Mouse (Mus musculus) right cerebral cortex, postnatal 36 days (tissue): ENCODE results near the gene Cox11.
A peak's percentile ranks its signal among the peaks of the same experiment; 100 is the strongest.

ENCODE experiments used
- DNase-seq, 2 experiments: peaks; one replicate each; pipeline ENCODE4 v3.0.0; 2022; ENCODE audit warnings: low spot score in 2 of 2, mixed read lengths in 1 of 2

The Cox11 gene

DNA sequence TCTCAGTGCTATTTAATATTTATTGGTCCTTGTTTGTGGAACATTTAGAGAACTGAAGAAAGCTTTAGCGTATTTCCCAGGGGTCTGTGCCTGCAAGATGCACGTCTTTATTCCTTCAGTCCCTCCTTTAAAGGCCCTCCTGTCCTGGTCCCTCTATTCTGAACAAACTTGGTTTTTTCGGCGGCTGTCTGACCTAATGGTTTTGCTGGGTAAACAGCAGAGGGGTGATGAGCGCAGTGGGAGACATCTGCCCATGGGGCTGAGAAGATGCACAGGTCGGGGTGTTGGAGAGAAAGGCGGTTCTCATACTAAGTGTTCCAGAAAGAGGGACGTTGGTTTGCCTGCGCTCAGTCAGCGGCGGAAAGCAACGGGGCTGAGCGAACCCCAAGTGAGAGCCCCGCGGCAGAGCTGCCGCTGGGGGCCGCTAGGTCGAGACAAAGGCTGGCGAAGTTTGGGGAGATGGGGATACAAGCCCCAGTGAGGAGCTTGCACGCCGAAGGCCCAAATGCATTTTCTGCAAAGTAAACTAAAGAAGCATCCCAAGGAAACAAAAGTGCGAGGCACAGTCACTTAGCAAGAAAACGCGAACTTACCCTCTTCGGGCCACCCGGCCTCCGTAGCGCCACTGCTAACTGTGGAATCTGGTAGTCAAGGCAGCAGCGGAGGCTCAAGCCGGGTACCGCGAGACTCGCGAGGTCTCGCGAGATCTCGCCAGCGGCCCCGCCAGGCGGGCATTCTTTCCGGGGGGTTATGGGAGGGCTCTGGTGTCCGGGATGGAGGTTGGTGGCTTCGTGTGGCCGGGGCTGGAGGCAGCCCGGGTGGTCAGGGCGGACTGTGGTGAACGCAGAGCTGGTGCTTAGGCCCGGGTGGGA is at the start of gene Cox11, which contains the start of gene Stxbp4:
Gene Cox11, plus strand, starts transcription at position 734 of the 872 bp plus-strand sequence.
Gene Stxbp4, minus strand, starts transcription at position 645 of the 872 bp plus-strand sequence.
- DNase-seq: peak; percentile 92 to 94

DNA sequence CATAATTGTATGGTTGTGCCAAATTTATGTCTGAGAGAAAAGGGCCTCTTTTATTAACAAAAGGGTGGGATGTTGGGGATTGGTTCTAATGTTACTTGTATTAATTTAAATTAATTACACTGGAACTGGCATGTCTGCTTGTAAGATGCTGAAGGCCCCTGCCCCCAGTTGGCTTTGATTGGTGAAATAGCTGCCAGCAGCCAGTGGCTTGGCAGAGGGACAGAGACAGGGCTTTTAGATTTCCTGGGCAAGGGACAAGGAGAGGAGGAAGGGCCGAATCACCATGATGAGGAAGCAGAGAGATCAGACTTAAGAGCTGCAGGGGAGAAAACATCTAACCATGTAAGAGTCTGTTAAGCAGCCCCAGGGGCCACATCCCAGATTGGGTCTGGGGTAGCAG is 47.0 kb upstream of the Cox11 start:
- no peak for DNase-seq

DNA sequence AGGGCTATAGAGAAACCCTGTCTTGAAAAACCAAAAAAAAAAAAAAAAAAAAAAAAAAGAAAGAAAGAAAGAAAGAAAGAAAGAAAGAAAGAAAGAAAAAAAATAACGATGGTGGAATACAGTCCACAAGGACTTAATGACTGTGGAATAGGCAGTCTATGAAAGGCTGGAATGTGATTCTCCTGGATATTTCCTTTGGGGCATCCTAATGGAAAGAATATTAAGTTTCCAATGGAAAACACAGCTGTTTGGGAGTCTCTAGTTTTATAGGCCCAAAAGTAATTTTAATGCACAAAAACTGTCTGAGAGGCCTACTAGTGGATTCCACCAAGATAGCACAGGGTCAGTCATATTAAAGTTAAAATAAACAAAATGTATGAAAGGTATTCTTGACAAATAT is 42.1 kb upstream of the Cox11 start:
- DNase-seq: no peak

DNA sequence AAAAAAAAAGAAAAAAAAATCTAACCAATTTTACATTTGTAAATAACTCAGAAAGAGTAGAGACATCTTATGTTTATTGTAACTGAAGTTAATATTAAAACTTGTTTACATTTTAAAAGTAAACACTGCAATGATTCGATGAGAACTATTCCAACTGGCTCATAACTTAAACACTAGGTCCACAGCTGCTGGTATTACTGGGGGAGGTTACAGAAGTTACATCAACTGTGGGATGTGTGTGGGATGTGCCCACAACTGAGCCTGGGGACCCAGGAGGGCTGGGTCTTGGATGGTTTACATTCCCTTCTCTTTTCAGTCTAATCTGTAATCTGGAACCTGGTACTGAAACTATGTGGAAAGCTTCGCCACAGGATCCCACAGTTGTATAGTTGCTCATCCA is 34.9 kb upstream of the Cox11 start:
- no peak for DNase-seq

DNA sequence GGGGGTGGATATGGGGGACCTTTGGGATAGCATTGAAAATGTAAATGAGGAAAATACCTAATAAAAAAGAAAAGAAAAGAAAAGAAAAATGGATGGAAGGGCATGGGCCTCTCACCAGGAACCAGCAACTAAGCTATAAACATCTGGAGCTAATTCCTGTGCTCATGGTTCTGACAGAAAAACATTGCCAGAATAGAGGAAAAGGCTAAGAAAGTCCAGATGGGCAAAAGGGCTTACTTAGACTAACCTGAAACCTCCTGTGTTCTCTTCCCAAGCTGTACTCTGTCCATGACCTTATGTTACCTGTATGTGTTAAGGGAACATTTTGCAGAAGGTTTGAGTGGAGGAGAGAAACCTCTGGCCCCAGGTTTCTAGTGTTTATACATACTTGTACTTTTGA is 25.9 kb upstream of the Cox11 start:
- DNase-seq: no peak

DNA sequence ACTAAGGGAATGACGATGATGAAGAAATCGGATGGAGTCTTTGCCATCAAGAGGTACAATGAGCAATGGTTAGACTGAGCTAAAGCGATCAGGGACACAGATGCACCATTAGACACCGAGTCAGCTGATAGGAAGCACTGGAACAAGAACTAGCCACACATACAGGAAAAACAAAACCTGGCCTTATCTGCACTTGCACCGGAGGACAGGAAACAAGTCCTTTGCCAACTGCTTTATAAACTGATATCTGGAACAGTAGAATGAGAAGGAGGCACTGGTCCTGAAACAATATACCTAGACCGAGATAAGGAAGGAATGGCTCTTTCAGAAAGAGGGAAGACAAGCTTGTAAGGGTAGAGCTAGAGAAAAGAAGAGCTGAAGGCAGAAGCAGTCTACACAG is 23.2 kb upstream of the Cox11 start:
- no peak for DNase-seq

DNA sequence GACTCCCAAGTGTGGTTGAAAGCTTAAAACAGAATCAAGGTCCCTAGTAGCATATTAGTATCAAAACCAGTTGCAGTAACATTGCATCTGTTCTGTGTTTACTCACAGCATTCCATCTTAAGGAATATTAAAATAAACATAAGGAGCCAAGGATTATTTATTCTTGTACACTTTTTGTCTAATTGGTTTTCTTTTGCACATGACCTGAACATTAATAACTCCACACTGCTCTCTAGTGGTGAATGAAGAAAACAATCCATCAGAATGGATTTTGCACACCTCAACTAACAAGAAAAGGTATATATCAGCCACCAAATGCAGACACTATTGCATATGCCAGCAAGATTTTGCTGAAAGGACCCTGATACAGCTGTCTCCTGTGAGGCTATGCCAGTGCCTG is 21.5 kb upstream of the Cox11 start:
- no peak for DNase-seq

DNA sequence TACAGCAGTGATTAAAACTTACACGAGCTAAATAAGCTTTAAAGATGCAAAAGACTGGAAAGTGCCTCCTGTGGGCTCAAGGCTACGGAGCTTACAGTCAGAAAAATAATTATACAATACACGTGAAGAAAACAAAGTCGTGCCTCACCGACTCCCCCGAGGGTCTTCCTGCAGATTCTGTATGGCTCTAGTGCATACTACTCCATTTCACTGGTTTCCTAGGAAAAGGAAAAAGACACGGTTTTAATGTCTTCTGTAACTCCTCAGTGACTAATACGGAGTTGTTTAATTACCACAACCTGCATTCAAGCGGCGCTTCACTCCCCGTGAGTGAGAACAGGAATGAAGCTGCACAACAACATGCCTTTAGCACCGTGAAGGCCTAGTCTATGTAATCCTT is 15.9 kb upstream of the Cox11 start:
- DNase-seq: no peak

DNA sequence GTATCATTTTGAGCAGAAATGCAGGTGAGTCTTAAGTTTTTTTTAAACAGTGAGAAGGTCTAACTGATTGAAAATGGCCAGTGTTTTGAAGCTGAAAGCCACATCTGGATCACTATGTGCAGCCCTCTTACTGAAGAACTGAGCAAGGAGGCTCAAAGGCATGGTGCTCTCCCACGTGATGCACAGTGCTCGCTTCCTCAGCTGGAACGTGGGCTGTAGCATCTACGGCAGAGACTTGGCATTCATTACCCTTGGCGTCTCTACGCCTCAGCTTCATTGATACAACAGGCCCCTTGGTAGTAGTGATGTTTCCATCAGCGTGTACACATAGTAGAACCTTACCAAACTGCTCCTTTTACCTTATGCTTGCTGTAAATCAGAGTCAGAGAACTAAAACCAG is 15.5 kb upstream of the Cox11 start:
- DNase-seq: no peak

DNA sequence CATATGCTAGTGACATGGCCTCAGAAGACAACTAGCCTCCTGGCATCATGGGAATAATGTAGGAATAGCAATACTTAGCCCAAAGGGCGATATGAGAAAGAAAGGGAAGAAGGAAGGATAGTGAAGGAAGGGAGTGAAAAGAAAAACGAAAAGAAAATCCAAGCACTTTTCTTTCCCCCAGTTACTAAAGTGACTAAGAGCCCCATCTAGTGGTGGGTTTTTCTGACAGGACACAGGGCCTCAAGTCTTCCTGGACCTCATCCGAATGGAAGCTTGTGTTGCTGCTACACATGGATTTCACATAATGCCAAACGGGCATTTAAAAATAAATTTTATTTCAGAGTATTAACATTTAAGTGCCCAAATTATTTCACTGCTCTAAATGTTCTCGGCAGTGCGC is 14.5 kb upstream of the Cox11 start:
- peak in 1 of 2 experiments; percentile 12 for DNase-seq

DNA sequence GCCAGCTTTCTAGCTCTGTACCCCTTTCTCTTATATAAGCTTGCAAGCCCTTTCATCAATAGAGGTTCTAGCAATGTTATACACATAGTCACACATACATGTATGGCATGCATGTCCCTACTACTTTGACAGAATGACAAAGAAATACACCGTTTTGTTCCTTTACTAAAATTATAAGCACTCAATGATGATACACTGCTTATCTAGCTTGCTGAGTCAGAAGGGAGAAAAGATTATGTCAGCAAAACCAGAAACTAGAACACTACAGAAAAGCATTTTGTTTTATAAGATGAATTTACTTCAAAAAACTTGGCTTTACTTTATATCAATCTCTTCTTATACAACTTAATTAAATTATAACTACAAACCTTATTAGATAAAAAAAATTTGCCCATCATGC is 12.8 kb upstream of the Cox11 start:
- no peak for DNase-seq

DNA sequence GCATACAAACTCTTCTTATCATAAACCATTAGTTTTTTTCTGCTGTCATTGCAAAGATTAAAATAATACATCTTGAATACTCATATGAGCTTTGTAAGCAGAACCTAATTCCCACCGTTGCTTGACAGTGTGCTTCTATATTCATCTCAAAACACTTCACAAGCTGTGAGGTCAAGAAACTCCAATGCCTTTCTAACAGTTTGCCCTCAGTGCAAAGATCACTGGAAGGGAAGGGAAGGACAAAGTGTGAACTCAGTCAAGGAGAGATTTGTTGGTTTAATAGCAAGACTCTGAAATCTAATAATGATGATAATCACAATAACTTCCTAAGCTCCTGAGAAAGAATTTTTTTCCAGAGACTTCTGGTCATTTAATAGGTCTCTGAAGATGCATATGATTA is 10.2 kb upstream of the Cox11 start:
- DNase-seq: no peak

DNA sequence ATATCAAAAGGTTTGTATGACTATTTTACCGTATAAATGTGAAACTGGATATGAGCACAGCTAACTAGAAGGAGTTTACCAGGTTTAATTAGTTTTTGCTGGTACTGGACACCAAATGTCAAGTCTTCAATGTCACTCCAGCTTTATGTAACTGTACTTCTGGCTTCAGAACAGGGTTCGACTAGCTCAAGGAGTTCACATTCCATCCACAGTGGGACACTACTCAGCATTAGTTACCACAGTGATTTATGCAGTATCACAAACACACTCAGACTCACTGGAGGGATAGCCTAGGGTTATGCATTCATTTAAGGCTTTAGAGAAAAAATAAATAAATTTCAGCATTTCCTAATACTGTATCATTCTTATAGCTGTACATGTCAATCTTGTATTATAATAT is 5.5 kb upstream of the Cox11 start:
- DNase-seq: no peak

DNA sequence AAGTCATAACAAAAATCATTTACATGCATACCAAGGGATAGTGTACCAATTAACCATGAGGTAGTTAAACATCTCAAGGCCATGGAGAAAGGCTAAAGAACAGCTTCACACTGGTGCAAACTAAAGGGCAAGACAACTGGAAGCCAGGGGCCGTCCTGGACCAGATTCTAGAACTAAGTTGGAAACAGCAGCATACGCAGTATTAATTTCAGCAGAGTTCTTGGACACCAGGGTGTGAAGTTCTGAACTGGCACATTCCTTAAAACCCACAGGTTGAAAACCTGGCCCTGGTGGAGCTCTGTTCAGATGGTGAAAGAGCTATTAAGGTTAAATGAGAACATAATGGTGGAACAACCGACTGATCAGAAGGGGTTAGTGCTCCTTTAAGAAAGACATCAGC is 3.3 kb upstream of the Cox11 start:
- no peak for DNase-seq

DNA sequence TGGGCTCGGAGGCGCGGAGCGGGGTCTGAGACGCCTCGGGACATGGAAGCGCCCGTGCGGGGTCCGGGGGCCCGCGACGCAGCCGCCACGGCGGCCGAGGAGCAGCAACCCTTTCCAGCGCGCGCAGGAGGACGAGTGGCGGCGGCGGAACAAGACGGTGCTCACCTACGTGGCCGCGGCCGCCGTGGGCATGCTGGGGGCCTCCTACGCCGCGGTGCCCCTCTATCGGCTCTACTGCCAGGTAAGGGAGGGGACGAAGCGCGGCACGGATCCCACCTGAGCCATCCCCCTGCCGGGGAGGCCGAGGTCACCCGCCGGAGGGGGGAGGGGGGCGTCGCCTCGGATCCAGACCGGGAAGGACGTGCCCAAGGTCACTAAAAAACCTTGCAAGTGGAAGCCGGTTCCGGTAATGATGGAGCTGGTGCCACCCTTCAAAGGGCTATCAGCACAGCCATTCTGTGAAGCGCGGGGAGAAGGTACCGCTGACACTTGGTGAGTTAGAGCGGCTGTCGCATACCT is 398 bp downstream of the Cox11 start:
- DNase-seq: peak; percentile 17

DNA sequence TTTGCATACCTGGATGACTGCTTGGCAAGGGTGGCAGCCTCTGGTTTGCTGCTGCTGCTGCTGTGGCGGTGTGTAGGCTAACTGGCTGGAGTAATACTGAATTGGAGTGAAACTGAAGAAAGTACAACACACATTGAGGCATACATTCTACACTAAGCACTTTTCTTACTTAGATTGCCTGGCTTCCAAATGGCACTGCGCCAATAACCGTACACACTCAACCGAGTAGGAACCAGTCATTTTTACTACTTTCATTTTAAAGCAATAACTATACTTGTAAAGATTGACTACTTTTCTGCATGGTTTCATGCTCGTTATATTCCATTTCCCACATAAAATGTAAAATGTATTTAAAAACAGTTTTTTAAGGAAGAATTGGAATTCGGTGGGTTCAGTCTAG is 11.8 kb downstream of the Cox11 start:
- no peak for DNase-seq

DNA sequence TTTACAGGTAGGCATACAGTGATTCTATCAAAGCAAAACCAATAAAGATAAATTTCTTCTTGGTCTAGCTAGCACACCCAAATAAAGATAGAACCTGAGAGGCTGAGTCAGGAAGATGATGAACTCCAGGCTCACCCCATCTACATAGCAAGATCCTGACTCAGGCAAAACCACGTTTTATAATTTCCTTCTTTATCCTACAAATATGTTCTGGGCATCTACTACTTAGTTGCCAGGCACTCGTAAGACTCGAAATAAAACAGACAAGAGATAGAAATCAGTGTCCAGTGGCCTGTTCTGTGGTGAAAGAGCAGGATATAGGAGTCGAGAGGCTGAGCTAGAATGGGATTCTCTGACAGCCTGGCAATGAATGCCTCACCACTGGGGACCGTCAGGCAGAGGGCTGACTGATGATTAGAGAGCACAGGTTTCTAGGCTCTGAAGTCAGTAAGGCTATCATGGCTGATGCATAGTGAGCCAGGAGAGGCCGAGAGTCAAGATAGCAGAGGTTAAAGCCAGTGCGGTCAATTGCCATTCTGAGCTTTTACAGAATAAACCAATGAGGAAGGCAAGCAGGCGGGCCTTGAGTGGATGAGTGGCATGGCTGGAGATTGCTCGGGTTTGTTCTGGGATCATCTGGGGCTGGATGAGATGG is 12.4 kb downstream of the Cox11 start:
- no peak for DNase-seq

DNA sequence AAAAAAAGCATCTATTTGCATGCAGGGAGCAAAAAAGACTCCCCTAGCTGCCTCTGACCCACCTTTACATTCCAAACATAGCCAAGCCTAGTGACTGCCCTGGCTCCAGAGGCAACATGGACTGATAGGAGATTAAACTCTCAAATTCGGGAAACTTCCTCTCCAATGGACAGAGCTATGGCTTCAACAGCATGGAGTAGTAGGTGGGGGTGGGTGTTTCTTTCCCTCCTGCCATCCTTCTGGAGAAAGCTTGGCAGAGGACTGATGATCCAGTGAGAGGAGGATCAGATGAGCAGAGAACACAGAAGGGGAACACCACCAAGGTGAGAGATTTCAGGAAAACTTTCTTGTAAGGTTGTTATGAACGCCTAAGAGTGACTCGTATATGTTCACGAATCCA is 14.6 kb downstream of the Cox11 start:
- DNase-seq: no peak

DNA sequence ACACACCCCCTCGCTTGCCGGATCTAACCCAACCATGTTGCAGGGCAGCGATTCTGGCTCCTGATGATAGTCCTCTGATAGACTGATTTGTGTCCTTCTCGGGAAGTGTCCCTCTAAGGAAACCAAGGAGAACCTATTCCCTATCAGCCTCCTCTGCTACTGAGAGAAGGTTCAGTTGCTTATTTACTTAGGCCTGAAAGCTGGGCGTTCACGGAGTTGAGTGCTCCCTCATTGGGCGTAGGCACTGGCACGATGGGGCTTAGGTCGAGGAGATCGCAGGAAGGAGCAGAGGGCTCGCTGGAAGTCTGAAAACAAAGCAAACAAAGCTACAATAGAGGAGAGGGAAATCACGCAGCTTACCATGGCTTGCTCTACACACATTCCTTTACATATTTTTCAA is 19.6 kb downstream of the Cox11 start:
- DNase-seq: no peak

DNA sequence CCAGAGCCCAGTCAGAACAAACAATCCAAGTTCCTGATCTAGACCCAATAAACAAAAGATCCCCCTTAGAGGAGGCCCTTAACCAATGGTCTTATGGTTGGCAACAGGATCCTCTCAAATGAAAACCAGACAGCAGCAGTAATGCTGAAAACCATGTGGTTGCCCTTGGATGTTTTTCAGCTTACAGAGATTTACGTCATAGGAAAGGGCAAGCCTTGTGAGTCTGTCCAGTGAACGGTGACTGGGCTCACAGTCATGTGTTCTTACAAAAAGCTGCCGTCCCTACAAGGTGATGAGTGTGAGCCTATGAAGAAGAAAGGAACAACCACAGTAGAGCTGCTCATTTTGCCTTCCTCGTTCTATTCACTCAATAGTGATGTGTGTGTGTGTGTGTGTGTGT is 22.7 kb downstream of the Cox11 start:
- DNase-seq: no peak

DNA sequence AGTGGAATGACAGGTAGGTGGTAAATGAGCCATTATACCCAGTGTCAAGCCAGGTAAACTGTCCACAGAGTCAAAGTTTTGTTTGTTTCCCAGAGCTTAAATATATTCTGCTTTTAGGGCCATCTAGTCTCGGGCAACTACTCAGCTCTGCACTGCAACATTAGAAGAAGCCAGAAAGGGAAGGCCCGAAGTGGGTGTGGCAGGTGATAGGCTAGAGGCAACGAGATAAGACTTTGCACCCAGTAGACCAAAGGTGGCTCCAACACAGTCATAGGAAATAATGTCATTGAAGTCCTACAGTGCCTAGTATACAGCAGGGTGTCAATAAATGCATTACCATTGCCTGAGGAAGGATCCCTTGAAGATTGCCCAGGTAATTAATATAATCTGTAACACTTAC is 25.1 kb downstream of the Cox11 start:
- DNase-seq: no peak

DNA sequence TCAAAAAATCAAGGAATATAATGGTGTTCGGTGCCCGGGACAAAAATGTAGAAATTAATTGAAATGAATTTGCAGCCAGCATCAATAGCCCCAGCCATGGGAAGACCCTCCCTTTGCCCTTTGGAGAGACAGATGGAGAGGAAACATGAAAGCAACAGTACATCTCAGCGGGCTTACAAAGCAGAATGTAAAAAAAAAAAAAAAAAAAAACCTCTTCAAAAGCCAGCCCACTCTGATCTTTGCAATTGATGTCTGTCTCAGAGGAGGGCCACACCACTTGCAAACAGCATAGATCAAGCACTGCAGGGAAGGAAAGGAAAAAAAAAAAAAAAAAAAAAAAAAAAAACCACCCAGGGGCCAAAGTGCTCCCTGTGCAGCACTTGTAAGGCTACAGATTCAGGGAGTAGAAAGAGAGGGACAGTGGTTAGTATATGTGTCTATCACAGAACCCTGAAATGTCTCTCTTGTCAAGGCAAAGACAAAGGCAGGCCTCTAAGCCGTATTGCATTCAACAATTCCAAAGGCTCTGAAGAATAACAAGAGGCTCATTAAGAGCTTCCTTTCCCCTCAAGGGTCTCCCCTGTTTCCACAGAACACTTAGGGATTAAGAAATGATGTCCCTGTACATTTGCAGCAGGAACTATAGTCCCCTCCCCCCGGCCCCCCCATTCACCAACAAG is 25.8 kb downstream of the Cox11 start:
- no peak for DNase-seq
